Mouse (Mus musculus) heart, postnatal 10 days (tissue): ENCODE measurements around the gene Dclk2. TPM values are rescaled to one million over a fixed set of nuclear protein-coding genes. Genes with fewer than 3 reads are reported as not detected.

Source experiments
- DNase-seq, 2 experiments: peaks; one replicate each; pipeline ENCODE4 v3.0.0; 2021
- intact Hi-C: fragments of 180-260 bp; cut with DNase I; formaldehyde crosslinking; loops from one replicate; pipeline ENCODE4 v1.15.1; 2025
- total RNA-seq, 2 experiments: library from RNA; stranded (reverse); gene quantifications; 2 replicates each; pipeline ENCODE4 v1.2.3; 2021

Dclk2 gene
- total RNA-seq, 2 experiments from 2014 or later: 5.0 to 5.3 TPM

DNA sequence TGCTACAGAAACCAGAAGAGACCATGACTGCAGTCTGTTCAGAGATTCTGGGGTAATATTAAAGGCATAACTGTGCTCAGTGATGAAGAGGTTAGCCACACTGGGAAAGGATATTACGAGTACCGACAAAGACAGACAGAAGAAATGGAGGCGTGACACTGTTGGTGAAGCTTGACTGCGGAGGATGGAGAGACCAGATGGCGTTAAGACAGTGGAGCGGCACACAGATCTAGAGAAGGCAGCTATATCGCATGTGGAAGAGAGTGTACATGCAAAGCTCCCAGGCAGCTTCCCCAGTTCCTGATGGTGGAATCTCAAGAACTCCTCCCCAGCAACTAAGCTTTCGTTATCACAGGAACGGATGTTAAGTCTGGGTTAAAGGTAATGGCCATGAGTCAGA is 116.4 kb downstream of the Dclk2 start:
- DNase-seq: no peak
- intact Hi-C loops: no loop called here

DNA sequence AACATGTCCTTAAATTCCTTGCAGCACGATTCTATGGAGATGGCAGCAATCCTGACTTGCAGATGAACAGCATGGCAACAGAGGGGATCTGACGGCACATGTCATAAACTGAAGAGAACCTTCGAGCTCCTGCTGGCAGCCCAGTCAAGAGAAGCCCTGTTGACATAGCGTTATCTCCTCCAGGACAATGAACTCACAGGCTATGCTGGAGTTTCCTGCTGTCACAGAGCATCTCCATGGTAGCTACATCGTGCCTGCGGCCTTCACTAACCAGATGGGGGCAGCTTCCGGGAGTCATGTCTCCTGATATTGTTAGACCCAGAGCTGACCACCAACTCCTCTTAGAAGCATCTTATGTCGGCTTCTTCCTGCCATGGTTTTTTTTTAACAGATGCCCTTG is 117.8 kb downstream of the Dclk2 start:
- no peak for DNase-seq
- intact Hi-C loops: no loop called here

DNA sequence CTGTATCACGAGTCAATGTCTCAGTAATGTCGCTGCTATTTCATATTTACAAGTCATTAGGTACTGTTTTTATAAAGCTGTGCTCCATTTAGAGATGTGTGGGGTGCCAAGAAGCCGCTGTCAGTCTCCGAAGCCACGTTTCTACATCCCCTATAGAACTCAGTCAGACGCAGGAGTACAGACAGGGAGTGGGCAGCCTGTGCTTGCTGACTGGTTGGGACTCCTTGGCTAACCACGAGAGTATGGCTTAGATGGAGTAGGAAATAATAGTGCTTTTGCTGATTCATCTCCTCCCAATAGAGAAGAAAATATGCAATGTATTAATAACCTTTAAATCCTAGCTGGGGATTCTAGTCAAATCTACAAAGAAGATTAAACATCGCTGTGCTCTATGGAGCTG is 119.8 kb downstream of the Dclk2 start:
- intact Hi-C loops: no loop called here

DNA sequence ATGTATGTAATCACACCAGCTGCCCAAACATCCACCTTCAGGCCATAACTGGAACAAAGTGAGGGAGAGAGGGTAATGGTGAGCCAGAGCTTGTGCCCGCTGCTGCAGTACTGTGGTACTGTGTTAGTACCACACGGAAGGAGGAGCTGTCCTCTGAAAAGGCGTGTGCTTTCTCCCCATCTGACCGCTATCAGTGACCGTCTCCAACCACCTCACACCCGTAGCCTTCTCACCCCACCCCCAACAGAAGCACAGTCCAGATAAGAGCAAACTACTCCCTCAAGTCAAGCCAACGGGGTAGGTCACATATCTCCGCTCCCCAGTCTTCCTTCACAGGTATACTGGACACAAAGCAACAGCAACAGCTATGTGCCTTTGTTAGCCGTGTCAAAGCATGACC is 121.6 kb downstream of the Dclk2 start:
- DNase-seq: no peak
- intact Hi-C loops: no loop called here

More for the DNA sequence above, 119.8 kb downstream of the Dclk2 start:
- no peak for DNase-seq

DNA sequence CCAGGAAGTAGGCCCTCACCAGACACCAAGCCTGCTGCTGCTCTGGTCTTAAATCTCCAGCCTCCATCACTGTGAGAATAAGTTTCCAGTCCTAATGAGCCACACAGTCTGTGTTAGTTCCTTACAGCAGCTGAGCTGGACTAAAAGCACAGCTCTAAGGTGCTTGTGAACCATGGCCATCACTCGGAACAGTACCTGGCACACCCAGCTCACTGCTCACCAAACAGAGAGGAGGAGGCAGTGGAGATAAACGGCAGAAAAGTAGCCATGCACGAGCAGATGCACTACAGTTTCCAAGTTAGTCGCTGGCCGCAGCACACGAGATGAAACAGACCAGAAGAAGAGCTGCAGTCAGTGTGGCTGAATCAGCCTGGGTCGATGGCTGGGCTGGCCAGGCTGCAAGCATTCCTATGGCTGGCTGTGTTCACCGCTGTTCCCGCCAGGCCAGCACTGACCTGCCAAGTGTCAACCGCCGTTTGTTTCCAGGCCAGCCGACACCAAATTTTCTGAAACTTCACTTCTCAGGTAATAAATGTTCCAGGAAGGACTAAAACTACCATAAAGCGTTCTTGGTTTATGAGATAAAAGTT is 122.7 kb downstream of the Dclk2 start:
- no peak for DNase-seq
- intact Hi-C loops: no loop called here

- intact Hi-C loops: no loop called here
- no peak for DNase-seq
These were observed 123.9 kb downstream of the Dclk2 start for GRCm38 (mm10) chr3:86796716-86797115.

GRCm38 (mm10) chr3:86793720-86794191 is 126.9 kb downstream of the Dclk2 start:
- intact Hi-C loops: no loop called here

DNA sequence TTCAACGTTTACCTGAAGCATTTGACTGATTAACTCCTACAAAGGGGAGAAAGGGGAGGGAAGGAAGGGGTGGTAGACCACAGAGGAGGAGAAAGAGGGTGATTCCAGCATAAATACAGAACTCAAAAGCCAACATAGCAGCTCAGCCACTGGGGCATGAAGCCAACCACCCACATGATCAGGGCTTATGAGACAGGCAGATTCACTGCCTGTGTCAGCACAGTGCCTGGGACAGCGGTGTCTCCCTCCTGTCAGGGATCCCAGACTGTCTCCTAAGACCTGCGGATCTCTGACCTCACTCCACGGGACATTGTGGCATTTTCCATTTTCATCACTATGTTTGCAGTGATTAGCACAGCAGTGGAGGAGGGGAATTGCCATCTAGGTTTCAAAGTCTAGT is 127.4 kb downstream of the Dclk2 start:
- intact Hi-C loops: no loop called here
- DNase-seq: no peak

More at GRCm38 (mm10) chr3:86793720-86794191, 126.9 kb downstream of the Dclk2 start:
- DNase-seq: peak in 1 of 2 experiments; percentile 44

GRCm38 (mm10) chr3:86789752-86790151 is 130.9 kb downstream of the Dclk2 start:
- peak in 1 of 2 experiments; percentile 32 for DNase-seq
- intact Hi-C loops: loop anchor here (1.0 kb wide), 1 partner anchor 187 kb away; no protein-coding TSS in a partner anchor

DNA sequence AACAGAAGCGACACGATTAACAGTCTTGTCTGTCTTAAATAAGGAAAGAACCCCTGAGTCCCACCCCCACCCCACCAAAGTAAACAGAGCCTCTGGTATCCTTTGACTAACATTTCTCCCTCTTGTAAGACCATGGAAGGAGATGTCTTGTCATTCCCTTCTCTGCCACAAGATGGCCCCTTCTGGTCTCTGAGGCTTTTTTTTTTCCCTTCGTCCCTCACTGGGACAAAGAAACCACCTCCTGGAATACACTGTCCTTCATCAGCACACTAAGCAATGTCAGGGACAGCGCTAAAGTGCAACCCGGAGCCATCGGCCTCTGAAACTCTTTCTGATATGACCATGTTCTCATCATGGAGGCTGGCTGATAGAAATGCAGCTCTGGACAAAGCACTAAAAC is 131.9 kb downstream of the Dclk2 start:
- peak; percentile 78 to 82 for DNase-seq
- intact Hi-C loops: loop anchor here (1.0 kb wide), 1 partner anchor 24 kb away; no protein-coding TSS in a partner anchor

GRCm38 (mm10) chr3:86787423-86788123 is 133.1 kb downstream of the Dclk2 start:
- DNase-seq: no peak
- intact Hi-C loops: loop anchor here (1.0 kb wide), 1 partner anchor 25 kb away; no protein-coding TSS in a partner anchor

GRCm38 (mm10) chr3:86786845-86787351 is 133.8 kb downstream of the Dclk2 start:
- DNase-seq: peak; percentile 88 to 89
- intact Hi-C loops: no loop called here

DNA sequence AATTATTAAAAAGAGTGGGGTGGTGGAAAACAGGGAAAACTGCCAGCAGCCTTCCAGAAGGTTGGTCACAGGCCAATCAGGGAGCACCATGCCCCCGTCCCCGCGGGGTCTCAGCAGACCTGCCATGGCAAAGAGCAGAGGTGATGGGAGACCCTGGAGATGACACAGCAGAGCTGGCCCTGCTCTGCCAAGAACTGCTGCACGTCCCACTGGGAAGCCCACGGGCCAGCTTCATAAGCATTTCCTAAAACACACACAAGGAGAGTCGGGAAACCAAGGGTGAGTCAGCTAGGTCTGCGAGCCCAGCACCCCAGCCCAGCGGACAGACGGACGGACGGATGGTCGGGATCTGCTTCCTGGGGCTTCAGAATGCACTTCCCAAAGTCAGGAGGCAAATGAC is 134.4 kb downstream of the Dclk2 start:
- intact Hi-C loops: no loop called here
- no peak for DNase-seq

DNA sequence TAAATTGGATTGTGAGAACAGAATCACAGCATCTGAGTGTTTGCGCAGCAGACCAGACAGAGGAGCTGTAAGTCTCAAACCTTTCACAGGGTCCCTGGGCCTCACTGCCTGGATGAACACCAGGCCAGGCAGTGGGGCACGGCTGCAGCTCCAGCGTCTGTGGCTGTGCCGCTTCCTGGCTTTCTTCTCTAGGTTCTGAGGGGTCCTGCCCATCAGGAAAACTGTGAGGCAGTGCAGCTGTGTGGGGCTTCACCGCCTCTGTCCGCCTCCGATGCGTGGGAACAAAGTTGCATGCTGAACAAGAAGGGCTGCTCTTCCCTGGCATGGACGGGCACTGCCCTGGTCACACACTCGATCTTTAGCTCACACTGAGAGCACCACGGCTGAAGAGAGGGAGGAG is 135.7 kb downstream of the Dclk2 start:
- no peak for DNase-seq
- intact Hi-C loops: no loop called here

GRCm38 (mm10) chr3:86784051-86784450 is 136.6 kb downstream of the Dclk2 start:
- intact Hi-C loops: no loop called here
- no peak for DNase-seq

DNA sequence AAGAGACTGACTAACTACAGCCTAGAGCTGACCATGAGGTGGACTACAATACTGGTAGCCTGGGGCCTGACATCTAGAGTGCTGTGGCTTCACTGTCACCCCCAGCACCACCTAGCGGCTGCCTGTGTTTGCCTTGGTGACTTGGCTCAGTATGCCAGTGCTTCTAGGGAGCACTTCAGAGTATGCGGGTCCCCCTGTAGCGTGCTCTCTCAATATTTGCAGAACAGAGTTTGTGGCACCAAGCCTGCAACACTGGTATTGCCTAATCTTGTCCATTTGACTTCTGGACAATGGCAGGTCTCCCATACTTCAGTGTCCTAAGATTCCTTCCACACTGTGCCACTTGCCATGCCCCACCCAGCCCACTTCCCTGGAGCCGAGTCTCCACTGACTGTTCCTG is 140.9 kb downstream of the Dclk2 start:
- intact Hi-C loops: no loop called here
- DNase-seq: no peak

GRCm38 (mm10) chr3:86775444-86775828 is 145.2 kb downstream of the Dclk2 start:
- intact Hi-C loops: no loop called here
- no peak for DNase-seq

- intact Hi-C loops: no loop called here
- peak in 1 of 2 experiments; percentile 40 for DNase-seq
These were observed 145.8 kb downstream of the Dclk2 start for GRCm38 (mm10) chr3:86774566-86775443.

- no peak for DNase-seq
- intact Hi-C loops: no loop called here
These were observed 151.7 kb downstream of the Dclk2 start for GRCm38 (mm10) chr3:86768969-86769368.

- no peak for DNase-seq
- intact Hi-C loops: no loop called here
These were observed 152.1 kb downstream of the Dclk2 start for GRCm38 (mm10) chr3:86768553-86768952.

DNA sequence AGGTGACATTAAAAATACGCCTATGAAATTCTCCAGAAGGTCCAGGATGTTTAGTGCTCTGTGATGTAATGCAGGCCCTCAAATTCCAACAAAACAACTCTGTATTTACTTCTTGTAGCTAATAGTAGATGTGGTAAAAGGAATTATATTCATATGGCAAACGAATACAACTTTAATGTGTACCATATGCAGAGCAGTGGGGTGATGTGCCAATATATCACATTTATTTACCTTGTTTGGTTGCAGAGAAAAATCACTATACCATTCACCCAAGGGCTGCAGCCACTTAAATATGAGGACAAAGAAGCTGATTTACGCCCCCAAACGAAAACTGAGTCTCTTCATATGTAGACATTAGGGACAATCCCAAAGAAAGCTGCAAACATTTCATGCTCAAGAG is 158.2 kb downstream of the Dclk2 start:
- no peak for DNase-seq
- intact Hi-C loops: loop anchor here (5.0 kb wide), 2 partner anchors 215 to 435 kb away; partner anchors contain the start of gene Mab21l2
